Mouse (Mus musculus) hindbrain, embryonic 12.5 days (tissue): Measurements from ENCODE around the gene Cyb561a3. TPM values are rescaled to one million over a fixed set of nuclear protein-coding genes. Genes with fewer than 3 reads are reported as not detected.
A peak's percentile ranks its signal among the peaks of the same experiment; 100 is the strongest.

Experiments
- ATAC-seq: fragments of 200-750 bp; cut with Nextera tagmentation; 2 replicates; pipeline ENCODE4 v1.8.0; 2017; ENCODE audit warnings: moderate TSS enrichment; ENCODE audit not compliant: low FRiP score
- H3K27ac ChIP-seq: fragments of 300-500 bp; sonication (generic); 2 replicates; pipeline ENCODE4 v1.5.1; 2016; ENCODE audit warnings: mild to moderate bottlenecking
- H3K27me3 ChIP-seq: fragments of 300-500 bp; sonication (generic); 2 replicates; pipeline ENCODE4 v1.6.1; 2016; ENCODE audit warnings: mild to moderate bottlenecking
- H3K36me3 ChIP-seq: fragments of 300-500 bp; sonication (generic); 2 replicates; pipeline ENCODE4 v1.6.1; 2016; ENCODE audit warnings: mild to moderate bottlenecking
- H3K4me1 ChIP-seq: fragments of 300-500 bp; sonication (generic); 2 replicates; pipeline ENCODE4 v1.6.1; 2016
- H3K4me2 ChIP-seq: fragments of 300-500 bp; sonication (generic); replicated peaks from 2 replicates; pipeline ENCODE4 v1.6.1; 2016; ENCODE audit warnings: mild to moderate bottlenecking
- H3K4me3 ChIP-seq: fragments of 300-500 bp; sonication (generic); 2 replicates; pipeline ENCODE4 v1.5.1; 2016; ENCODE audit warnings: mild to moderate bottlenecking
- H3K9ac ChIP-seq: fragments of 300-500 bp; sonication (generic); 2 replicates; pipeline ENCODE4 v1.6.1; 2016; ENCODE audit warnings: mild to moderate bottlenecking, moderate library complexity
- H3K9me3 ChIP-seq: fragments of 300-500 bp; sonication (generic); replicated peaks from 2 replicates; pipeline ENCODE4 v1.6.1; 2016; ENCODE audit warnings: mild to moderate bottlenecking
- WGBS: fragments of 180-500 bp; shearing (Covaris S2); methylation state at CpG from one replicate; pipeline ENCODE4 v1.1.7; 2016; 5-methylcytosine and 5-hydroxymethylcytosine counted together
- polyA plus RNA-seq: library from polyadenylated mRNA; unstranded; fragments of >200 nt; fragmentation: Nextera tagmentation; extraction: Ambion mirVana; gene quantifications from 2 replicates; pipeline ENCODE4 v1.2.1, GENCODE M21; 2016

The Cyb561a3 gene
- polyA plus RNA-seq, 1 experiment from 2014 or later, result 16.3 TPM

DNA sequence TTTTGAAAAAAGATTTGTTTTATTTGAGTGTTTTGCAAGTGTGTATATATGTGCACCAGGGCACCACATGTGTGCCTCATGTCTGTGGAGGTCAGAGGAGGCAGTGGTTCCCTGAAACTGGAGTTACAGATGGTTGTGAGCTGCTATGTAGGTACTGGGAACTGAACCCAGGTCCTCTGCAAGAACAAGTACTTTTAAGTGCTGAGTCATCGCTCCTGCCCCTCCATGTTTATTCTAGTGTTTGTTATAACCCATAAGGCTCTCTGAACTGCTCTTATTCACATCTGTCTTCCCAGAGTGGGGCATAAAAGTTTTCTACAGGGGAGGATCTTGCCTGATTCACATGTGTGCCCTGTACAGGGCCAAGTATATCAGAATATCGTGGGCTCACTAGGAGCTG, 22.7 kb downstream of the Cyb561a3 start:
- H3K4me1 ChIP-seq, result peaks cover 14% of the 10 kb centered on the region
- ATAC-seq, result no peak
- H3K27ac ChIP-seq, result no peak overlapping the region
- H3K27me3 ChIP-seq, result no peaks in the 10 kb centered on the region
- WGBS, result 98% methylated on average over 2 of the region's 2 CpGs
- no peak overlapping the region for H3K4me2 ChIP-seq
- no peak overlapping the region for H3K9ac ChIP-seq
- H3K4me3 ChIP-seq, result no peak overlapping the region
- no peaks in the 10 kb centered on the region for H3K9me3 ChIP-seq
- H3K36me3 ChIP-seq, result peaks cover 20% of the 10 kb centered on the region

DNA sequence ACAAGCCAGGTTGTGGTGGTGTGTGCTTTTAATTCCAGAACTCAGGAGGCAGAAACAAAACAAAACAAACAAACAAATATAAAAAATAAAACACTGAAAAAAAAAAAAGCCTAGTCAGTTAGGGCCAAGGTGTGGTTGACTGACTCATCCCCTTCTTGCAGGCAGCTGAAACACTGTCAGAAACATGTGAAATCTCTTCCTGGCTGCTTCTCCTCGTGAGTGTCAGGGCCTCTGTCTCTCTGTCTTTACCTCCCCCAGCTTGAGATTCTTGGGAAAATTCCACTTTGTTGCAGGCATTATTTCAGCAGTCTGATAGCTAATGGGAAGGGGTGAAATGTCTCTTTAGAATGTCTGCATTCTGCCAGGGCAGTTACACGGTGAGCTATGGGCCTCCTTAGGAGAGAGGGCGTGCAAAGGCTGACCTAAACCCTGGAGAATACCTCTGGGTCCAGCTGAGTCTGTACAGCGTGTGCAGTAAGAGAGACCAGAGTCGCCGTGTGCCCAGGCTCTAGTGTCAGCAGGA, 25.3 kb downstream of the Cyb561a3 start:
- peaks cover 3% of the 10 kb centered on the region; the same call in 1 of the 2 replicates for H3K36me3 ChIP-seq
- no peaks in the 10 kb centered on the region for H3K27me3 ChIP-seq
- H3K4me1 ChIP-seq, result peaks cover 26% of the 10 kb centered on the region
- peak overlapping the region; percentile 78 for H3K9ac ChIP-seq
- WGBS, result 3% methylated on average over 6 of the region's 6 CpGs
- H3K9me3 ChIP-seq, result no peaks in the 10 kb centered on the region
- H3K4me2 ChIP-seq, result peak overlapping the region; percentile 54
- H3K27ac ChIP-seq, result peak overlapping the region; percentile 94
- peak overlapping the region; percentile 32 for H3K4me3 ChIP-seq
- peak; percentile 55 for ATAC-seq

DNA sequence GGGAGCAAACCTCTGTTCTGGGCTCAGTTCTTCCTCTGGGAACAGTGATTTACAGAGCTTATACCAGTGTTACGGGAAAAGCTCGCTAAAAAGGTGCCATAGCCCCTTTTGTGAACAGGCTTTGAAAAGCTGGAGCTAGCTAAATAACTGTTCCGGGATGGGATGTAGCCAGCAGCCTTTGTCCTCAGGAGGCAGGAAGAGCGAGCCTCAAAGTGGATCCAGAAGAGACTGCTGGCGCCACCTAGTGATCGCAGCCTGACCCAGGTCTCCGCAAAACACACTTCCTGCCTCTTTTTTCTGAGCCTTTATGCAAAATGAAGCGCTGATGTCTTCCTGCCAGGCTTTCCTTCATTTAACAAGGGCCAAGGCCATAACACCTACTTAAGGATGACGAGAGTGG, 25.8 kb downstream of the Cyb561a3 start:
- peak overlapping the region; percentile 54 for H3K4me2 ChIP-seq
- peaks cover 26% of the 10 kb centered on the region for H3K4me1 ChIP-seq
- H3K9ac ChIP-seq, result peak overlapping the region; percentile 78
- H3K27me3 ChIP-seq, result no peaks in the 10 kb centered on the region
- peak overlapping the region; percentile 94 for H3K27ac ChIP-seq
- H3K36me3 ChIP-seq, result peaks cover 8% of the 10 kb centered on the region
- peak overlapping the region; percentile 32 for H3K4me3 ChIP-seq
- no peaks in the 10 kb centered on the region for H3K9me3 ChIP-seq
- peak; percentile 72 for ATAC-seq
- WGBS, result 1% methylated on average over 9 of the region's 9 CpGs

- peaks cover 16% of the 10 kb centered on the region for H3K36me3 ChIP-seq
- peaks cover 30% of the 10 kb centered on the region for H3K4me1 ChIP-seq
- H3K27ac ChIP-seq, result no peak overlapping the region; the same call in 1 of the 2 replicates
- H3K9me3 ChIP-seq, result no peaks in the 10 kb centered on the region
- no peak for ATAC-seq
- H3K9ac ChIP-seq, result peak overlapping the region; percentile 90
- H3K27me3 ChIP-seq, result no peaks in the 10 kb centered on the region
- no peak overlapping the region for H3K4me3 ChIP-seq
- peak overlapping the region; percentile 62; the same call in 1 of the 2 replicates for H3K4me2 ChIP-seq
- WGBS, result 85% methylated on average over 18 of the region's 18 CpGs
Observed at GRCm38 (mm10) chr19:10603660-10604523, 26.9 kb downstream of the Cyb561a3 start.

DNA sequence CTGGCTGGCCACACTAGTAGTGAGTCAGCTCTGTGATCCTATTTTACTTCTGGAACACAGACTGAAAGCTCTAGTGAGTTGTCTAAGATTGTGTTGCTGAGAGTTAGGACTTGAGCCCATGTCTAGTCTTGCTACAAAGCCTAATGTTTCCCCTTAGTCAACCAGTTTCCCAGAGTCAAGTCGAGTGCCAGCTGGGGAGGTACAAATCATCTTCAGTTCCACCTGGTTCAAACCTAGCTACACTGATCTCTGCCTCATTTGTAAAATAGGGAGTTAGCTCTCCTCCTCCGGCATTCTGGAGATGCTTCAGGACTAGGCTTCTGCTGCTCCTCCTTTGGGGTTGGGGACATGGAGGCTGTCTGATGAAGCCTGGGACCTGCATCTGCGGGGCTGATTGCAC, 27.6 kb downstream of the Cyb561a3 start:
- Histone ChIP-seq H3K4me2 (peak overlapping the region; percentile 62), H3K4me3 (peak overlapping the region; percentile 86), H3K36me3 (peaks cover 22% of the 10 kb centered on the region), H3K9me3 (no peaks in the 10 kb centered on the region), H3K27ac (peak overlapping the region; percentile 94), H3K4me1 (peaks cover 30% of the 10 kb centered on the region), H3K27me3 (no peaks in the 10 kb centered on the region), H3K9ac (peak overlapping the region; percentile 90)
- no peak for ATAC-seq
- WGBS, result 63% methylated on average over 3 of the region's 3 CpGs

DNA sequence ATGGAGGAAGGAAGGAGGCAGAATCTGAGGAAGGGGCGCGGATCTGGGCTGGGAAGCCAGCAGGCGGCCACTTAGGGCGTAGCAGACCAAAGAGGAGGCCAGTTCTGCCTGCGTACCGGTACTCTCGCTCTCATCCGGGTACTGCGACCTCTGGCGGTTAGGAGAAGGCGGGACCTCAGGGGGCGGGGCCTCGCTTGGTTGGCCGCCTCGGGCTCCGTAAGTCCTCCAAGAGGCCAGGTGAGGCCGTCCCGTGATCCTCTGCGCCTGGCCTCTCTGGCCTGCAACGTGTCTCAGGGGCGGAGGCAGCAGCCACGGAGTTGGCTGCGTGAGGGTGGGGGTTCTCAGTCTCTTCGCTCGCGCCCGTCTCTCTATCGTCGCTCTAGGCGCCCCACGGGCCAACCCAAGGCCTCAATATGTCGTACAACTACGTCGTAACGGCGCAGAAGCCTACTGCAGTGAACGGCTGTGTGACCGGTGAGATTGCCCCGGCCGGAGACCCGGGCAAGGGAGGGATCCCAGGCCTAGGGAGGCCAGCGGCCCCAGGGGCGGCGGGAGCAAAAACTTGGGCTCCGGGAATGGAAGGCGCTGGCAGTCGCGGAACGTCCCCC, 28.4 kb downstream of the Cyb561a3 start, which contains the start of the genes Ddb1 and Tkfc:
Gene Ddb1, plus strand, starts transcription at position 35 of the 608 bp plus-strand sequence.
Gene Tkfc, minus strand, starts transcription at position 362 of the 608 bp plus-strand sequence.
- ATAC-seq, result peak; percentile 96
- H3K9me3 ChIP-seq, result no peaks in the 10 kb centered on the region
- peak within 1 kb of the TSS; percentile 94 for H3K27ac ChIP-seq
- H3K9ac ChIP-seq, result peak within 1 kb of the TSS; percentile 90
- WGBS, result under 1% methylated on average over 49 of the region's 49 CpGs
- H3K4me3 ChIP-seq, result peak within 1 kb of the TSS; percentile 86
- peaks cover 31% of the 10 kb centered on the region for H3K36me3 ChIP-seq
- H3K4me1 ChIP-seq, result peaks cover 30% of the 10 kb centered on the region
- no peaks in the 10 kb centered on the region for H3K27me3 ChIP-seq
- H3K4me2 ChIP-seq, result peak within 1 kb of the TSS; percentile 62

DNA sequence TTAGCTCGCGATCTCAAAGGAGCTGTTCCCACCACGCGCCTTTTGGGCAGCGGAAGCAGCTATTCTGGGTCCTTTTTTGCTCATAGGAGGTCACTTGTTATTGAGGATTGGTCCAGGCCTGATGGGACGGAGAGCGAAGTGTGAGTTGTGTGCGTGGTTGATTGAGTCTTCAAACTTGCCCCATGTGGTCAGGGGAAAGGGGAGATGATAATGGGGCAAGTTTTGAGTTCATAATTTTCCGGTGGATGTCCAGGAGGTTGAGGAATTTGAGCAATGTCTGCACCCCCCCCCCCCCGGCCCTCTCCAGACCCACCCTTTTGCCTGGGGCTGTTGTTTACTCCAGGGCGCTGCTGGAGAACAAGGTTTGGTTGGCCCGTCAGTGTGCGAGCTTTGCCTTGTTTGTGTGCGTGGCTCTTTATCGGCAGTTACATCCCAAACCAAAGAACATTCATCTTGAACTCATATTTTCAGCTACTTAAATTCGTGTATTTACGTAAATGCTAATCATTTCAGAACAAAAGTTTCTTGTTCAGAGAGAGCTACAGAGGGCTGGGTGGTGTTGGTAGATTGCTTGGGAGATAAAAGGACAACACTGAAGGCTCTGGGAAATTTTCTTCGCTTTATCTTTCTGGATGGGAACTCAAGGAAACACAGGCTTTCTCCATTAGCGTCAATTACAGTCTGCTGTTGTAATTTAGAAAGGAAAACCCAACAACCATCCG, 29.1 kb downstream of the Cyb561a3 start:
- Histone ChIP-seq H3K36me3 (peaks cover 37% of the 10 kb centered on the region), H3K4me3 (peak overlapping the region; percentile 86), H3K9ac (peak overlapping the region; percentile 90), H3K4me2 (peak overlapping the region; percentile 62), H3K9me3 (no peaks in the 10 kb centered on the region), H3K27me3 (no peaks in the 10 kb centered on the region), H3K4me1 (peaks cover 30% of the 10 kb centered on the region), H3K27ac (peak overlapping the region; percentile 88)
- 7% methylated on average over 20 of the region's 20 CpGs for WGBS
- ATAC-seq, result peak; percentile 6; the same call in 1 of the 2 replicates

DNA sequence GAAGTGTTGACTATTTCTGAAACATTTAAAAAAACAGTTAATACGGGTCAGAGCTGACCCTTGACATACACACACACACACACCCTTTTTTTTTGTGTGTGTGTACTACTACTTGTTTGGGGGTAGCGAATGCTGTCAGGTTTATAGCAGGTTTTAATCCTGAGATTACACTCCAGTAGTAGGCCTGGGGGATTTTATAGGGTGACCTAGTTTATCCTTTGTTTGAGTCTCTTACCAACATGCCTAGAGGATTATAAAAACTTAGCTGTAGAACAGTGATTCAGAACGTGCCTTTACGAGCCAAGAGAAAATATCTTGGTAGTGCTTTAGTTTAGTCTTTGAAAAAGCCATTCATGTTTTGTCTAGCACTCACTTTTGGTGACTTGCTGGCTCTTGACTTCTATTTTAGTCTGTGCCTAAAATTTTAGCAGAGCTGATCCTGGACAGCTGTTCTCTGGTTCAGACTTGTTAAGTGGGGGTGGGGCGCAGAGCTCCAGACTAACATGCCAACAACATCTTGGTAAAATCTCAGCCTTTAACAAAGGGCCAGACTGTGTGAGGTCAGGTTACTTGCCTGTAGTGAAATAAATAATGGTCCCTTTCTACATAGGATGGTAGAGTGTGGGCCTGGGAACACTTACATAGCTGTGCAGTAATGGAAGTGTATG, 31.7 kb downstream of the Cyb561a3 start:
- Histone ChIP-seq H3K9ac (no peak overlapping the region), H3K27ac (no peak overlapping the region), H3K4me3 (no peak overlapping the region), H3K36me3 (peaks cover 64% of the 10 kb centered on the region), H3K4me1 (peaks cover 20% of the 10 kb centered on the region), H3K9me3 (no peaks in the 10 kb centered on the region), H3K4me2 (no peak overlapping the region), H3K27me3 (no peaks in the 10 kb centered on the region)
- no peak for ATAC-seq
- WGBS, result 95% methylated on average over 5 of the region's 5 CpGs

GRCm38 (mm10) chr19:10634106-10634871, 57.3 kb downstream of the Cyb561a3 start, which contains the start of gene Vwce:
Gene Vwce (plus strand): TSS chr19:10634213.
- ATAC-seq, result peak; percentile 87
- peak within 1 kb of the TSS; percentile 84 for H3K4me2 ChIP-seq
- H3K9ac ChIP-seq, result peak within 1 kb of the TSS; percentile 60
- H3K9me3 ChIP-seq, result no peaks in the 10 kb centered on the region
- WGBS, result 1% methylated on average over 32 of the region's 32 CpGs
- H3K4me1 ChIP-seq, result peaks cover 14% of the 10 kb centered on the region
- H3K27me3 ChIP-seq, result peaks cover 10% of the 10 kb centered on the region; the same call in 1 of the 2 replicates
- no peak within 1 kb of the TSS for H3K27ac ChIP-seq
- peaks cover 21% of the 10 kb centered on the region for H3K36me3 ChIP-seq
- peak within 1 kb of the TSS; percentile 37 for H3K4me3 ChIP-seq

DNA sequence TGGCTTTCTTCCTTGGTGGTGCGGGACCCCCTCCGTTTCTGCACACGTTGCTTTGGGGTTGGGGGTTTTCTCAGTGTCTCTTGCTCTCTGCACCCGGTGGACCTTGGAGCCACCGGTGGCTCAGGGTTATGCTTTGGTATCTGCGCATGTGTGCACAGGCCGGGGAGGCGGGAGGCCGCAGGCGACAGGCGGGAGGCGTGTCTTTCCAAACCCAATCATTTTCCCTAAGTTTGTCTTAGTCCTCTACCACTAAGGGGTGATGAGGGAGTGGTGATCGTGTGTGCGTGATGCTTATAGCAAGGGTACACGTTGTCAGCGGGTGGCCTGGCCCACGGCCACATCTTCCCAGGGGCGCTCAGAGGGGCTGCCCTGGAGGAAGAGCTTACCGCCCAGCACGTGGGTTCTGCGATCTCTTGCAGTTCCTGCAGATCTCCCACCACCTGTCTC, 57.9 kb downstream of the Cyb561a3 start:
- peak overlapping the region; percentile 84 for H3K4me2 ChIP-seq
- H3K9me3 ChIP-seq, result no peaks in the 10 kb centered on the region
- ATAC-seq, result peak; percentile 79
- H3K4me3 ChIP-seq, result peak overlapping the region; percentile 37
- H3K9ac ChIP-seq, result peak overlapping the region; percentile 60
- H3K4me1 ChIP-seq, result peaks cover 14% of the 10 kb centered on the region
- H3K36me3 ChIP-seq, result peaks cover 15% of the 10 kb centered on the region
- peaks cover 10% of the 10 kb centered on the region; the same call in 1 of the 2 replicates for H3K27me3 ChIP-seq
- 3% methylated on average over 21 of the region's 21 CpGs for WGBS
- no peak overlapping the region for H3K27ac ChIP-seq

GRCm38 (mm10) chr19:10637840-10638239, 60.9 kb downstream of the Cyb561a3 start:
- Histone ChIP-seq H3K4me2 (no peak overlapping the region), H3K27me3 (peaks cover 10% of the 10 kb centered on the region; the same call in 1 of the 2 replicates), H3K9ac (no peak overlapping the region), H3K27ac (no peak overlapping the region), H3K36me3 (no peaks in the 10 kb centered on the region), H3K9me3 (no peaks in the 10 kb centered on the region), H3K4me3 (no peak overlapping the region), H3K4me1 (peaks cover 16% of the 10 kb centered on the region)
- no peak for ATAC-seq
- WGBS, result 62% methylated on average over 7 of the region's 7 CpGs
